Mouse (Mus musculus) forebrain, embryonic 14.5 days (tissue): ENCODE measurements around the gene Klhl13. TPM values are rescaled to one million over a fixed set of nuclear protein-coding genes. Genes with fewer than 3 reads are reported as not detected.

Experiments used
- ATAC-seq: fragments of 200-750 bp; cut with Nextera tagmentation; 2 replicates; pipeline ENCODE4 v1.8.0; 2017; ENCODE audit warnings: mild to moderate bottlenecking, moderate library complexity
- DNase-seq: peaks from one replicate; pipeline ENCODE4 v3.0.0-alpha.2; 2015; ENCODE audit warnings: low spot score
- H3K27ac ChIP-seq: fragments of 300-500 bp; sonication (generic); 2 replicates; pipeline ENCODE4 v1.5.1; 2014; ENCODE audit warnings: low read depth, mild to moderate bottlenecking, control low read depth, low read length, moderate library complexity
- H3K27me3 ChIP-seq: fragments of 300-500 bp; sonication (generic); replicated peaks from 2 replicates; pipeline ENCODE4 v1.6.1; 2014; ENCODE audit warnings: low read length, control low read depth, mixed read lengths; ENCODE audit not compliant: control insufficient read depth, insufficient read depth
- H3K36me3 ChIP-seq: fragments of 300-500 bp; sonication (generic); 2 replicates; pipeline ENCODE4 v1.6.1; 2014; ENCODE audit warnings: low read length, control low read depth; ENCODE audit not compliant: control insufficient read depth, insufficient read depth
- H3K4me1 ChIP-seq: fragments of 300-500 bp; sonication (generic); 2 replicates; pipeline ENCODE4 v1.6.1; 2014; ENCODE audit warnings: antibody characterized with exemption, low read length, control low read depth; ENCODE audit not compliant: control insufficient read depth, insufficient read depth
- H3K4me2 ChIP-seq: fragments of 300-500 bp; sonication (generic); 2 replicates; pipeline ENCODE4 v1.6.1; 2014; ENCODE audit warnings: mild to moderate bottlenecking, control low read depth, low read length
- H3K4me3 ChIP-seq: fragments of 300-500 bp; sonication (generic); 2 replicates; pipeline ENCODE4 v1.5.1; 2014; ENCODE audit warnings: low read depth, low read length, control low read depth
- H3K9ac ChIP-seq: fragments of 300-500 bp; sonication (generic); 2 replicates; pipeline ENCODE4 v1.6.1; 2014; ENCODE audit warnings: mild to moderate bottlenecking, low read length, control low read depth, moderate library complexity
- H3K9me3 ChIP-seq: fragments of 300-500 bp; sonication (generic); replicated peaks from 2 replicates; pipeline ENCODE4 v1.6.1; 2016; ENCODE audit warnings: low read length, control low read depth, mixed read lengths; ENCODE audit not compliant: control insufficient read depth
- WGBS: fragments of 180-500 bp; shearing (Covaris S2); extraction: QIAGEN DNeasy Blood & Tissue Kit; methylation state at CpG from one replicate; pipeline ENCODE4 v1.1.7; 2014; 5-methylcytosine and 5-hydroxymethylcytosine counted together
- polyA plus RNA-seq: library from polyadenylated mRNA; unstranded; fragments of >200 nt; fragmentation: Nextera tagmentation; extraction: Ambion mirVana; gene quantifications from 2 replicates; pipeline ENCODE4 v1.2.1, GENCODE M21; 2014

Klhl13 gene
- 118 and 129 TPM in 2 replicates for polyA plus RNA-seq

- Histone ChIP-seq H3K9me3 (no peaks in the 10 kb centered on the region), H3K27ac (0 out of 2 replicates have a peak within 1 kb of the TSS, but pooled peaks have one; percentile 48)
These were observed at the start of gene Klhl13 for GRCm38 (mm10) chrX:23364514-23365381. Gene Klhl13 (minus strand): TSS chrX:23365082.

GRCm38 (mm10) chrX:23409296-23410149 is 44.6 kb upstream of the Klhl13 start:
- 64% methylated on average over 4 of the region's 4 CpGs for WGBS
- ATAC-seq: no peak
- no peaks in the 10 kb centered on the region for H3K9me3 ChIP-seq

More at GRCm38 (mm10) chrX:23364514-23365381, at the start of gene Klhl13:
- peak within 1 kb of the TSS; percentile 49 for H3K4me2 ChIP-seq
- DNase-seq (peak; percentile 58), ATAC-seq (peak; percentile 89)
- peak within 1 kb of the TSS; percentile 50 for H3K4me3 ChIP-seq
- H3K4me1 ChIP-seq: no peaks in the 10 kb centered on the region
- 21% methylated on average over 45 of the region's 45 CpGs for WGBS
- no peaks in the 10 kb centered on the region for H3K27me3 ChIP-seq
- H3K9ac ChIP-seq: peak within 1 kb of the TSS; percentile 68
- no peaks in the 10 kb centered on the region for H3K36me3 ChIP-seq

GRCm38 (mm10) chrX:23388716-23389115 is 23.8 kb upstream of the Klhl13 start:
- H3K36me3 ChIP-seq: no peaks in the 10 kb centered on the region
- H3K9ac ChIP-seq: no peak overlapping the region
- H3K4me2 ChIP-seq: no peak overlapping the region
- no peak for ATAC-seq
- H3K27ac ChIP-seq: no peak overlapping the region
- H3K9me3 ChIP-seq: no peaks in the 10 kb centered on the region
- H3K4me1 ChIP-seq: no peaks in the 10 kb centered on the region
- no peaks in the 10 kb centered on the region for H3K27me3 ChIP-seq
- 68% methylated on average over 4 of the region's 4 CpGs for WGBS
- DNase-seq: no peak
- H3K4me3 ChIP-seq: no peak overlapping the region

More at GRCm38 (mm10) chrX:23409296-23410149, 44.6 kb upstream of the Klhl13 start:
- Histone ChIP-seq H3K9ac (no peak overlapping the region), H3K4me1 (no peaks in the 10 kb centered on the region), H3K4me3 (no peak overlapping the region), H3K27me3 (no peaks in the 10 kb centered on the region), H3K36me3 (no peaks in the 10 kb centered on the region), H3K4me2 (no peak overlapping the region), H3K27ac (no peak overlapping the region)
- no peak for DNase-seq

GRCm38 (mm10) chrX:23363441-23363840 is 1.4 kb downstream of the Klhl13 start:
- Histone ChIP-seq H3K4me3 (peak overlapping the region; percentile 16), H3K4me1 (no peaks in the 10 kb centered on the region), H3K9me3 (no peaks in the 10 kb centered on the region), H3K4me2 (peak overlapping the region; percentile 49), H3K27me3 (no peaks in the 10 kb centered on the region), H3K9ac (no peak overlapping the region), H3K36me3 (no peaks in the 10 kb centered on the region), H3K27ac (no peak overlapping the region)
- ATAC-seq (no peak), DNase-seq (peak; percentile 50)
- WGBS: 32% methylated on average over 6 of the region's 6 CpGs

GRCm38 (mm10) chrX:23360446-23360845 is 4.4 kb downstream of the Klhl13 start:
- ATAC-seq (no peak), DNase-seq (no peak)
- Histone ChIP-seq H3K9me3 (no peaks in the 10 kb centered on the region), H3K4me2 (no peak overlapping the region), H3K36me3 (no peaks in the 10 kb centered on the region), H3K4me1 (no peaks in the 10 kb centered on the region), H3K9ac (no peak overlapping the region), H3K4me3 (no peak overlapping the region), H3K27ac (no peak overlapping the region), H3K27me3 (no peaks in the 10 kb centered on the region)
- WGBS: 89% methylated on average over 3 of the region's 3 CpGs

- Histone ChIP-seq H3K4me2 (no peak overlapping the region), H3K36me3 (no peaks in the 10 kb centered on the region), H3K27me3 (no peaks in the 10 kb centered on the region), H3K27ac (no peak overlapping the region), H3K4me3 (no peak overlapping the region), H3K9ac (no peak overlapping the region), H3K9me3 (no peaks in the 10 kb centered on the region), H3K4me1 (no peaks in the 10 kb centered on the region)
- ATAC-seq (no peak), DNase-seq (peak; percentile 31)
- 80% methylated on average over 1 of the region's 1 CpGs for WGBS
These were observed 14.8 kb downstream of the Klhl13 start for GRCm38 (mm10) chrX:23350083-23350482.

GRCm38 (mm10) chrX:23328116-23328515 is 36.8 kb downstream of the Klhl13 start:
- peak; percentile 0 for DNase-seq
- no peak overlapping the region for H3K9ac ChIP-seq
- 59% methylated on average over 1 of the region's 1 CpGs for WGBS

GRCm38 (mm10) chrX:23318857-23319256 is 46.0 kb downstream of the Klhl13 start:
- Histone ChIP-seq H3K27me3 (no peaks in the 10 kb centered on the region), H3K9me3 (no peaks in the 10 kb centered on the region), H3K4me1 (no peaks in the 10 kb centered on the region), H3K27ac (no peak overlapping the region), H3K4me2 (no peak overlapping the region), H3K4me3 (no peak overlapping the region), H3K36me3 (no peaks in the 10 kb centered on the region), H3K9ac (no peak overlapping the region)
- DNase-seq (no peak), ATAC-seq (no peak)

More at GRCm38 (mm10) chrX:23328116-23328515, 36.8 kb downstream of the Klhl13 start:
- H3K4me3 ChIP-seq: no peak overlapping the region
- H3K27ac ChIP-seq: no peak overlapping the region
- H3K27me3 ChIP-seq: no peaks in the 10 kb centered on the region
- no peaks in the 10 kb centered on the region for H3K36me3 ChIP-seq
- no peak overlapping the region for H3K4me2 ChIP-seq
- H3K4me1 ChIP-seq: no peaks in the 10 kb centered on the region
- ATAC-seq: no peak
- no peaks in the 10 kb centered on the region for H3K9me3 ChIP-seq
